Mouse (Mus musculus) heart, adult 2 months (tissue): ENCODE measurements around the gene Grid2.

Source experiments
- CTCF ChIP-seq: fragments of 200-600 bp; IDR thresholded peaks from 2 replicates; pipeline ENCODE4 v1.8.1; 2022; ENCODE audit warnings: antibody characterized with exemption, mild to moderate bottlenecking, moderate library complexity
- POLR2A ChIP-seq: fragments of 200-500 bp; IDR thresholded peaks from 2 replicates; pipeline ENCODE4 v1.6.1; 2011; ENCODE audit warnings: mild to moderate bottlenecking, low read depth, low read length, control low read depth; ENCODE audit not compliant: insufficient read depth

DNA sequence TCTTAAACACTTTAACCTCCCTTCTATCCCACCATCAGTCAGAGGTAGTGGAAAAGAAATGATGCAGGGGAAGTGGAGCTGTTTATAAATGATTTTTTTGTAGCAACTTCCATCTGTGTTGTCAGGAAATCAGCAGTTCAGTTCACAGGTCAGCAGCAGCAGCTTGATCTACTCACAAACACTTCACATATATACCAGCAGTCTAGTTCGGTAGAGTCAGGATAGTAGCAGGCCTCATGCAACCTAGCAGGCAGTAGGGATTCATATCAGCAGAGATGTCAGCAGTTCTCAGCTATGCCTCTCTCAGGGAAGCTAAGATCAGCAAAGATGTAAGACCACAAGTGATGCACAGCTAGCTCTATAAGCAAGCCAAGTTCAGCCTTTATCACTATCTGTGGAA lies 938.0 kb downstream of the Grid2 start:
- TF ChIP-seq CTCF (no peak), POLR2A (no peak)
